Mouse (Mus musculus) gastrocnemius, postnatal 25 days (tissue): Measurements from ENCODE around the gene Socs4. TPM values are rescaled to one million over a fixed set of nuclear protein-coding genes. Genes with fewer than 3 reads are reported as not detected.

Source experiments
- DNase-seq: peaks from one replicate; pipeline ENCODE4 v3.0.0; 2022
- total RNA-seq, 2 experiments: library from RNA; stranded (reverse); gene quantifications; 1 replicate in 1 of 2; 2 replicates in 1 of 2; pipeline ENCODE4 v1.2.3; 2021

Socs4 gene
- total RNA-seq, 2 experiments from 2014 or later: 6.3 to 7.0 TPM

DNA sequence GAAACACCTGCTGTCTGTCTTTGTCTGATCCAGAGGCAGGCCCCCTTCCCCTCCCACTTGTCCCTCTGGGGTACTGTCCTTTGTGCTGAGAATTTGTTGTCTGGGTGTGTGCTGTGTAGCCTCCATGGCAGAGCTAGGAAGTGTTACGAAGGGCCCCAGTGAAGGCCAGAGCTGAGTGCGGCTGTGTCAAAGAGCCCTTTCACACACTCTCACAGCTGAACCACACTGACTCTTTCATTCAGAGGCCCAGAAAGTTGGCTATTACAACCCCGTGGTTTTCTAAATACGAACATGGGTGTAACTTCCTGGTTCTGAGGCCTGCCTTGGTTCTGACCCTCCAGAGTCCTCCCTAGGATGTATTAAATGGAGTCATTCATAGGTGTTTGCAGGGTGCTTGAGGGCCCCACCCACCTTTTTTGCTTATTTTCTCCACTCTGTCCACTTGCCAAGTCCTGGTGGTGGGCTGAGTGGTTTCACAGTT lies 65.1 kb downstream of the Socs4 start:
- DNase-seq: no peak

Other genes with a start within 250 kb of the Socs4 start
- gene Gch1, start 87.5 kb upstream of the Socs4 start, total RNA-seq: 1 to 10 TPM; 2.2 to 2.4 TPM
- under 1 TPM; 0.36 to 0.62 TPM for gene Wdhd1, start 74 bp upstream of the Socs4 start, total RNA-seq
- 10 to 100 TPM; 24.0 to 26.2 TPM for gene Mapk1ip1l, start 21.3 kb downstream of the Socs4 start, total RNA-seq
- 1 to 10 TPM; 1.8 to 5.1 TPM for gene Lgals3, start 90.8 kb downstream of the Socs4 start, total RNA-seq
- gene Dlgap5, start 141.5 kb downstream of the Socs4 start, total RNA-seq: under 1 TPM; 0.33 to 0.59 TPM
- gene Fbxo34, start 173.5 kb downstream of the Socs4 start, total RNA-seq: 10 to 100 TPM in 1 of 2 experiments, 1 to 10 TPM in 1; 10.0 to 11.1 TPM